Mouse (Mus musculus) kidney, embryonic 16.5 days (tissue): ENCODE measurements around the gene Bend5. TPM values are rescaled to one million over a fixed set of nuclear protein-coding genes. Genes with fewer than 3 reads are reported as not detected.

Experiments used
- ATAC-seq: fragments of 200-750 bp; cut with Nextera tagmentation; 2 replicates; pipeline ENCODE4 v1.8.0; 2017; ENCODE audit warnings: moderate TSS enrichment; ENCODE audit not compliant: low FRiP score, low TSS enrichment
- H3K27ac ChIP-seq: fragments of 300-500 bp; sonication (generic); 2 replicates; pipeline ENCODE4 v1.5.1; 2014; ENCODE audit warnings: low read length
- H3K27me3 ChIP-seq: fragments of 300-500 bp; sonication (generic); 2 replicates; pipeline ENCODE4 v1.6.1; 2014; ENCODE audit warnings: low read length, control low read depth, mixed read lengths; ENCODE audit not compliant: insufficient read depth
- H3K36me3 ChIP-seq: fragments of 300-500 bp; sonication (generic); 2 replicates; pipeline ENCODE4 v1.6.1; 2014; ENCODE audit warnings: low read length, control low read depth, mixed read lengths; ENCODE audit not compliant: insufficient read depth
- H3K4me1 ChIP-seq: fragments of 300-500 bp; sonication (generic); 2 replicates; pipeline ENCODE4 v1.6.1; 2014; ENCODE audit warnings: low read length, control low read depth, mixed read lengths; ENCODE audit not compliant: insufficient read depth
- H3K4me2 ChIP-seq: fragments of 300-500 bp; sonication (generic); replicated peaks from 2 replicates; pipeline ENCODE4 v1.6.1; 2014; ENCODE audit warnings: low read depth, low read length
- H3K4me3 ChIP-seq: fragments of 300-500 bp; sonication (generic); 2 replicates; pipeline ENCODE4 v1.5.1; 2014; ENCODE audit warnings: mild to moderate bottlenecking, low read length
- H3K9ac ChIP-seq: fragments of 300-500 bp; sonication (generic); replicated peaks from 2 replicates; pipeline ENCODE4 v1.6.1; 2014; ENCODE audit warnings: low read length
- H3K9me3 ChIP-seq: fragments of 300-500 bp; sonication (generic); 2 replicates; pipeline ENCODE4 v1.6.1; 2016; ENCODE audit warnings: low read length, control low read depth
- whole genome bisulfite sequencing: fragments of 180-500 bp; shearing (Covaris S2); extraction: QIAGEN DNeasy Blood & Tissue Kit; methylation state at CpG from one replicate; pipeline ENCODE4 v1.1.7; 2014; 5-methylcytosine and 5-hydroxymethylcytosine counted together
- polyA plus RNA-seq: library from polyadenylated mRNA; unstranded; fragments of >200 nt; fragmentation: Nextera tagmentation; extraction: Ambion mirVana; gene quantifications from 2 replicates; pipeline ENCODE4 v1.2.1, GENCODE M21; 2015

Gene Bend5
- polyA plus RNA-seq, 1 experiment from 2014 or later: 28.0 TPM

- no peaks in the 10 kb centered on the region for H3K27me3 ChIP-seq
- no peaks in the 10 kb centered on the region for H3K36me3 ChIP-seq
- whole genome bisulfite sequencing: 61% methylated on average over 3 of the region's 3 CpGs
- no peak for ATAC-seq
- H3K27ac ChIP-seq: no peak overlapping the region
- H3K4me2 ChIP-seq: no peak overlapping the region
- H3K9ac ChIP-seq: no peak overlapping the region
- no peak overlapping the region for H3K4me3 ChIP-seq
- no peaks in the 10 kb centered on the region for H3K9me3 ChIP-seq
- no peaks in the 10 kb centered on the region for H3K4me1 ChIP-seq
Observed at GRCm38 (mm10) chr4:111498751-111499150, 83.9 kb downstream of the Bend5 start.

- H3K27me3 ChIP-seq: no peaks in the 10 kb centered on the region
- no peak overlapping the region for H3K4me2 ChIP-seq
- no peak overlapping the region for H3K27ac ChIP-seq
- H3K4me3 ChIP-seq: no peak overlapping the region
- 81% methylated on average over 1 of the region's 1 CpGs for WGBS
- no peak for ATAC-seq
- no peak overlapping the region for H3K9ac ChIP-seq
- H3K4me1 ChIP-seq: no peaks in the 10 kb centered on the region
- H3K9me3 ChIP-seq: no peaks in the 10 kb centered on the region
- no peaks in the 10 kb centered on the region for H3K36me3 ChIP-seq
Observed at GRCm38 (mm10) chr4:111501441-111501840, 86.6 kb downstream of the Bend5 start.

GRCm38 (mm10) chr4:111502965-111503727 is 88.3 kb downstream of the Bend5 start:
- Histone ChIP-seq H3K4me1 (no peaks in the 10 kb centered on the region), H3K4me3 (no peak overlapping the region), H3K4me2 (no peak overlapping the region), H3K27ac (no peak overlapping the region), H3K36me3 (no peaks in the 10 kb centered on the region), H3K27me3 (no peaks in the 10 kb centered on the region), H3K9ac (no peak overlapping the region), H3K9me3 (no peaks in the 10 kb centered on the region)
- WGBS: 71% methylated on average over 5 of the region's 5 CpGs
- ATAC-seq: no peak

GRCm38 (mm10) chr4:111504952-111505351 is 90.1 kb downstream of the Bend5 start:
- H3K4me2 ChIP-seq: no peak overlapping the region
- H3K27ac ChIP-seq: no peak overlapping the region
- H3K9me3 ChIP-seq: no peaks in the 10 kb centered on the region
- WGBS: 91% methylated on average over 2 of the region's 2 CpGs
- H3K27me3 ChIP-seq: no peaks in the 10 kb centered on the region
- no peak for ATAC-seq
- no peaks in the 10 kb centered on the region for H3K36me3 ChIP-seq
- H3K4me1 ChIP-seq: no peaks in the 10 kb centered on the region
- H3K4me3 ChIP-seq: no peak overlapping the region
- H3K9ac ChIP-seq: no peak overlapping the region
